Mouse (Mus musculus): ENCODE data around the gene Cldn6.

Cldn6 gene

GRCm38 (mm10) chr17:23675564-23676281 is 3.3 kb upstream of the Cldn6 start:
- DNase-seq: peak; percentile 49

DNA sequence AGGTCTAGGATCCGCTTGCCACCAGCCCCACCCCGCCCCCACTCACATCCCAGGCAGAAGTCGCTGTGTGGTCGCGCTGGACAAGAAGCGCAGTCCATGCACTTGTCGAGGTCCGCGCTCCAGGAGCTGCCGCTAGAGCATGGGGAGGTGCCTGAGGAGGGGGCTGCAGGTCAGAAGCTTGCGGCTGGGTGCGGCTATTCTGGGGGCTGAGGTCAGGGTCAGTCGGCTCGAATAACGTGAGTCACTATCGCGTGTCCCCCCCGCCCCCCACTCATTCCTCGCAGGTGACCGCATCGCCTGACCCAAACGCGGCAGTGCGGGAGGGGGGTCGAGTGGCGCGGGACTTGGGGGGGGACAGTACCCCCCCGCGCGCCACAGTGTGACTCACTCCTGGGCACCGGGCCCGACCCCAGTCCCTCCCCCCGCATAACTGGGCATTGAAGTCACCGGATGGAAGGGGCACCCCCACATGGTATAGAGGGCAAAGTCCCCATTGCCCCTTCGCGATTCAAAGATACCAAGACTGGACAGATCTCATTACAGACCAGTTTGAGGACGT is 2.5 kb upstream of the Cldn6 start:
- DNase-seq: no peak

- peak; percentile 87 for DNase-seq
These were observed 1.8 kb upstream of the Cldn6 start, which contains the start of gene Tnfrsf12a for GRCm38 (mm10) chr17:23677236-23677679. Gene Tnfrsf12a (minus strand): TSS chr17:23677468.

- DNase-seq: no peak
These were observed 1.3 kb downstream of the Cldn6 start for GRCm38 (mm10) chr17:23680336-23680735.

DNA sequence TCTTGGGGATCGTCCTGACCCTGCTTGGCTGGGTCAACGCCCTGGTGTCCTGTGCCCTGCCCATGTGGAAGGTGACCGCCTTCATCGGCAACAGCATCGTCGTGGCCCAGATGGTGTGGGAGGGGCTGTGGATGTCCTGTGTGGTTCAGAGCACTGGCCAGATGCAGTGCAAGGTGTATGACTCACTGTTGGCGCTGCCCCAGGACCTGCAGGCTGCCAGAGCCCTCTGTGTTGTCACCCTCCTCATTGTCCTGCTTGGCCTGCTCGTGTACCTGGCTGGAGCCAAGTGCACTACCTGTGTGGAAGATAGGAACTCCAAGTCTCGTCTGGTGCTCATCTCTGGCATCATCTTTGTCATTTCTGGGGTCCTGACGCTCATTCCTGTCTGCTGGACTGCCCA is 2.0 kb downstream of the Cldn6 start:
- DNase-seq: peak; percentile 42

GRCm38 (mm10) chr17:23682092-23682491 is 3.0 kb downstream of the Cldn6 start:
- peak; percentile 50 for DNase-seq

- DNase-seq: no peak
These were observed 3.5 kb downstream of the Cldn6 start for GRCm38 (mm10) chr17:23682530-23682929.

DNA sequence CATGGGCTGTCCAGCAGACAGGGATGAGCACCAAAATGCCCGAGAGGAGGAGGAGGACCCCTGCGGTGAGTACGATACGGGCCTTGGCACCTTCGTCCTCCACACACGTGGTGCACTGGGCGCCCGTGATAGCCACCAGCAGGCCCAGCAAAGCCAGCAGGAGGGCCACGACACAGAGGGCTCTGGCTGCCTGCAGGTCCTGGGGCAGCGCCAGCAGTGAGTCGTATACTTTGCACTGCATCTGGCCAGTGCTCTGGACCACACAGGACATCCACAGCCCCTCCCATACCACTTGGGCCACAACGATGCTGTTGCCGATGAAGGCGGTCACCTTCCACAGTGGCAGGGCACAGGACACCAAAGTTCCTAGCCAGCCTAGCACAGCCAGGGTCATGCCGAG is 4.2 kb downstream of the Cldn6 start:
- DNase-seq: no peak

- peak; percentile 44 for DNase-seq
These were observed 5.0 kb downstream of the Cldn6 start, which contains the start of gene Cldn9 for GRCm38 (mm10) chr17:23683856-23684672. Gene Cldn9 (minus strand): TSS chr17:23684026.

DNA sequence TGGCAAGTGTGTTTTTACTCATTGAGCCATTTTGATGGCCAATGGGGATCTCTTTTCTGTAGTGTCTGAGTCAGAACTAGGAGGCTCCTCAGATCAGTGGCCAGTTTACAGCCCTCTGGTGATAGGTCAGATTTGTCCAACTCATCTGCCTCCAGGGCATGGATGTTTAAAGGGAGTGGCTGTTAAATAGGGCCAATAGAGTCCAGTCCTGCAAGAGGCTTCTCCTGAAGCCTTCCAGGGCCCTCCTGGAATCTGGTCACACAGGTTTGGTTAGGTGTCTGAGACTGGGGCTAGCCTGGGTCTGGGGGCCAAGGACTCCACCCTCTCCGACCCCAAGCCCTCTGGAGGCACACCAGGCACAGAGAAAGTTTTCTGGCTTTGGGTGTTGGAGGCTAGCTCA is 15.4 kb downstream of the Cldn6 start:
- DNase-seq: no peak

DNA sequence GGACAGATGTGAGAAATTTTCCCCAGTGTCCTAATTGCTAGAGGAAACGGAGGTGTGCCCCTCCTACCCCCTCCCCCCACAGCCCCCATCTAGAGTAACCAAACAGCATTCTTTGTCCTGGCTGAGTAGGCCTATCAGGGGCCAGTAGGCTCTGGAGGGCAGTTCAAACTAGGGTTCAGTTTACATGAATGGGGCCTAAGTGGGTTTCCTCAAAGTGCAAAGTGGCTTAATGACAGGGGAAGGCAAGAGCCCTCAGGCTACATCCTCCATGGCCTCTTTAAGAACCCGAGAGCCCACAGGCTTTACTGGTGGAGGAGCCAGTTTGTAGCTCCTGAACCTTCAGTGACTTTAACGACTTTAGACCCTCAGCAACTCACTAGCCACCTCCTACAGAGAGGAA is 16.8 kb downstream of the Cldn6 start:
- no peak for DNase-seq

- DNase-seq: peak; percentile 27
These were observed 20.4 kb downstream of the Cldn6 start for GRCm38 (mm10) chr17:23699131-23700077.

DNA sequence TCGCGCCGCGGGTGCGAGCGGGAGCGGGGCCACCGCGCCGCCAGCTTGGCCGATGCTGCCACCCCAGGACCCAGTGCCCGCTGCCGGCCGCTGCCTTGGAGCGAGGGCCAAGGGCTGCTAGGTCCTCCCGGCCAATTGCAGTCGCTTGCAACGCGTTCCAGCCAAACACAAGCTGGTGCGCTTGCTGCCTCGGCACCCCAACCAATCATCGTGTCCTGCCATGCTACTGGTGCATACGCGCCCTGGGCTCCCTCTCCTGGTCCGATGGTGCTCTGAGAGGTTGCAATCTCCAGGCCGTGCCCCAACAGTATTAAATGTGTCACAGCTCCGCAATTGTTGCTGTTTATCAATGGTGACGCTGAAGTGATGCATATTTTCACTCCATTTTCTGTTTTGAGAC is 21.0 kb downstream of the Cldn6 start:
- DNase-seq: peak; percentile 94

DNA sequence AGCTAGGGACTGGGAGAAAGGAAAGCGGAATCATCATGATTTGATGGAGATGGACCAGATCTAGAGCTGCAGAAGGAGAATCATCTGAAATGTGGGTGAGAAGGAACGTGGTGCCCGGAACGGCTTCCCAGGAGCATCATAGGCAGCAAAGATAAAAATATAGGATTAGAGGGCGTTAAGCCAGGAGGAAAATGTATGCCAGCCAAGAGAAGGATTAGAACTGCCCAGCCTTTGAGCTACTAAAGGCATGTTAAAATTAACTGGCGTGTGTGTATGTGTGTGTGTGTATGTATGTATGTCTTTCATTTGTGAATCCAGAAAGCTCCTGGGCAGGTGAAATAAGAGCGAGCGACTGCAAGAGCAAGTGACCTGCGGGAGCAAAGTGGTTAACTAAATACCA is 24.3 kb downstream of the Cldn6 start:
- no peak for DNase-seq

GRCm38 (mm10) chr17:23704741-23705140 is 25.7 kb downstream of the Cldn6 start:
- no peak for DNase-seq

- no peak for DNase-seq
These were observed 26.6 kb downstream of the Cldn6 start for GRCm38 (mm10) chr17:23705525-23706104.

DNA sequence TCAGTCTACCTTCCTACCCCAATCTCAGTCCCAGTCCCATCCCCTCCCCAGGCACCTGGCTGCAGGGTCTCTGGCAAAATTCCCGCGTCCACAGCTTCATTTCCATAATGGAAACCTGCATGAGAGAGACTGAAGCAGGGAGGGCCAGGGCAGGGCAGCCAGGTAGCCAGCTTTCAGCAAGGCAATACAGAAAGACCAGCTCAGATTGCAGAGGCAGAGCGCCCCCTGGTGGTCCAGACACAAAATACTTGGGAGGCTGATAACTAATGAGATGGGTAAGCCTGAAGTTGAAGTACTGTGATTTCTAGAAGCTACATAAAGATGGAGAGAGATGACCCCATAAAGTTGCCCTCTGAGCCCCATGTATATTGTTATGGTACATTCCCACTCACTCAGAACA is 27.2 kb downstream of the Cldn6 start:
- DNase-seq: peak; percentile 62

- DNase-seq: no peak
These were observed 38.0 kb downstream of the Cldn6 start for GRCm38 (mm10) chr17:23717003-23717402.

- no peak for DNase-seq
These were observed 40.4 kb downstream of the Cldn6 start for GRCm38 (mm10) chr17:23719455-23719854.

DNA sequence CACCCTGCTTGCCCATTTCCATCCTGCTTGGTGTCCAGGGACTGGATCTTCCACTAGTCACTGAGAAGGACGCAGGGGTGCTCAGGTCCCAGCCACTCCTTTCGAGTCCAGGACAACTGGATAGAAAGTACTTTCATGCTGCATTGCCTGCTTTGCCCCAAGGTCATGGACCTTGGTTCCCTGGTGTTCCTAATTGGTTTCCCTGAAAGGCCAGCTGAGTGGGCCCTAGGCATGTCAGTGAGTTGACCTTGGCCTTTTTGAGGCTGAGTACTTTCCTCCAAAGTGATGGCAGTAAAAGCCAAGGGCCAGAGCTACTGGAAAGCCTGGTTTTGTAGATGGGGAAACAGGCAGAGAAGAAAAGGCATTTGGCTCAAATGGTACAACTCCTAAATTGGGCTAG is 42.8 kb downstream of the Cldn6 start:
- no peak for DNase-seq

DNA sequence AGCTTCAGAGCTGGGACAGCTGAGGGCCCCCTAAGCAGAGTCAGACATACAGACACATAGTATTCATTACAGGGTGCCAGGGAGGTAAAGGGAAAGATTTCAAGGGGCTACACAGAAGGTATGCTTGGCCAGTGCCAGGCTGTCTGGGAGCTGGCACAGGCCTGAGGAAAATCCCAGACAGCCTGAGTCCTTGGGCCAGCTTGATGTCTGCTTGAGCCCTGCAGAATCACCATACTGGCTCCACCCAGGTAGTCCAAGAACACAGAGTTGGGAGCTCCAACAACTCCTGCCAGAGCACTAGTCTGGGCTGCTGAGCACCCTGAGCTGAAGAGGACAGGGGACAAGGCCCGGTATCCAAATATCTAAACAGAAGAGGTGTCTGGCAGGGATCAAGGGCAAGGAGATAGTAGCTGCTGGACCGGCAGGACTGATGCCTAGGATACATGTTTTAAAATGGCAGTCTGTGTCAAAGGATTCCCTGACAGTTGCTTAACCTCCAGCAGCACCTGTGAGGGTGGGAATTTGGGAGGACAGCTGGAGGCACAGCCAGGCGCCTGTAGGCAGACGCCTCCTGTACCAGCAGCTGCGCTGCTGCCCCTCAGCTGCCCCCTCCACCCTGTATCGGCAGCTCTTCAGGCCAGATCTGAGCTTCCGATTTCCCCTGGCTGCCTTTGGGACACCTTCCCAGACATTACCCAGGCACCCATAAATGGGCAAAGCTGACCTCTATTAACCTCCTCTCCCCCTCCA is 43.5 kb downstream of the Cldn6 start, which contains the start of gene 1520401A03Rik:
Gene 1520401A03Rik (minus strand): TSS at position 408 of the 750 bp plus-strand sequence.
- DNase-seq: no peak

Data from kidney, adult 11 months (tissue).